Mouse (Mus musculus) common myeloid progenitor, adult 5-6 weeks (primary cell): ENCODE data around the gene Ddrgk1. TPM values are rescaled to one million over a fixed set of nuclear protein-coding genes. Genes with fewer than 3 reads are reported as not detected.

ENCODE experiments used
- ATAC-seq: replicated peaks from 2 replicates; pipeline ENCODE4 v1.8.0; 2016; ENCODE audit warnings: low read depth, mild to moderate bottlenecking, moderate TSS enrichment, inconsistent platforms; ENCODE audit not compliant: poor library complexity, severe bottlenecking
- total RNA-seq: library from RNA; stranded (forward); fragments of 200-1000, 187-1606 nt; gene quantifications from 2 replicates; pipeline ENCODE4 v1.2.3, GENCODE M21; 2017

Gene Ddrgk1
- total RNA-seq: 87.6 and 107 TPM in 2 replicates

- ATAC-seq: peak; percentile 84
Observed at GRCm38 (mm10) chr2:130664102-130664701, at the start of gene Ddrgk1. Gene Ddrgk1, minus strand, starts transcription at chr2:130664659.

DNA sequence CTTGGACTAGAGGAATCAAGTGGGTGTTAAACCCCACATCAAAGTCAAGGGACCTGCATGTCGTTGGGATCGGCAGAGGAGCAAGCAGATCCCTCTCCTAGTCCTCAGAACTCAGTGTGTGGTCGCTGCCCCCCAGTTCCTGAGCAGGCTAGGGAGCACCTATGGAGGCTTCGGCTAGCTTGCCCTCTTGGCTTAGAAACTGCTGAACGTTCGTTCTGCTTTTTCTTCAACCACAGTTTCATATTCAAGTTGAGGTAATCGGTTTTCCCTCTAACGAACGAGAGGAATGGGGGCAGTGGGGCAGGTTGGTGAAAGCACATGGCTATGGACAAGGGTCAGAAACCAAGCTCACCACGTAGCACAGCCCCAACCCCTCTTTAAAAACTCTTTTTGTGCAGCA is 42.6 kb upstream of the Ddrgk1 start:
- ATAC-seq: peak; percentile 46

DNA sequence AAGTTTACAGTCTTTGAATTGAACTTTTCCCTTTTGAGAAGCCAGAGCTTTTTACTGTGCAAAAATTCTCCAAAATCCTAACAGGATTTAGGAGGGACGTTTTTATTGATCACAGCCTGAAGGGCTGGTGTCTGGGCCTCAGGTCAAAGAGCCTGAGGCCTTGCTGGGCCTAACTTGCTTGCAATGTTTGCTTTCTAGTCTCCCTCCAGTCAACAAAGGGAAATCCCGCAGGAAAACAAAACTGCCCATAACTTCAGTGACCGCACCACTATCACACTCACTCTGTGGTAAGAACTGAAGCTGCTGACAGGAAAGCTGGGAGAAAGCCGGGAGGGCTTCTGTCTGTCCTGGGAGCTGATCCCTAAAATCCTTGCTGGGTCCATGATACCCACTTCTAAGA is 42.1 kb upstream of the Ddrgk1 start:
- no peak for ATAC-seq

- ATAC-seq: no peak
Observed at GRCm38 (mm10) chr2:130705178-130705577, 40.7 kb upstream of the Ddrgk1 start.

- ATAC-seq: no peak
Observed at GRCm38 (mm10) chr2:130704040-130705001, 39.9 kb upstream of the Ddrgk1 start.

GRCm38 (mm10) chr2:130697821-130698266 is 33.4 kb upstream of the Ddrgk1 start:
- no peak for ATAC-seq

DNA sequence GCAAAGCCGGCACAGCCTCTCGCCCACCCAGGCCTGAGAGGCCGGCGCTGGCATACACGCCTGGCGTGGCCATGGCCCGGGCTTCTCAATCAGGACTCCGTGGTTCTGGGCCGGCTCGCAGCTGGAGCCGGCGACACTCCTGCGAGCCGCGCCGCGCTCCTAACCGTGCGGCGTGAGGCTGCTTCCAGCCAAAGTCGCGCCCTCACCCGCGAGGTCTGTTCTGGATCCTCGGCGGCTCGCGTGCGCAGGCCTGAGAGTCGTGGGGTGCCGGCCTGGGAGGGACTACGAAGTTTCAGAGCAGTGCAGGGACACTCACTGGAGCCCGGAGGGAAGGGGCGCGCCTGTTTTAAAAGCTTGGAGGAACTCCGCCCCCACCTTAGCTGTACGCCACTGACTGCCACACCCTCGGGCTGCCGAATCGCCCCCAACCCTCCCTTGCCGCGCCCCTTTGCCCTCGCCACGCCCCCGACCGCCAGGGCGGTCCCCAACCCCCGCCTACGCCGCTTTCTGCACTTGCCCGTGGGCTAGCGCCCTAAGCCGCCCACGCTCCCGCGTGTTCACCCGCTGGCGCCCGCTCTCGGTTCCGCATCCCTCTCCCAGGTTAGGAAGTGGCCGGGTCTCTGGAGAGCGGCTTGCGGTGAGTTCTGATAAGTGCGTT is 32.8 kb upstream of the Ddrgk1 start, which contains the start of gene Slc4a11:
Gene Slc4a11 (minus strand): TSS at position 367 of the 658 bp plus-strand sequence.
- ATAC-seq: peak; percentile 79

- ATAC-seq: peak; percentile 17; the same call in 1 of the 2 replicates
Observed at GRCm38 (mm10) chr2:130696700-130697152, 32.3 kb upstream of the Ddrgk1 start.

DNA sequence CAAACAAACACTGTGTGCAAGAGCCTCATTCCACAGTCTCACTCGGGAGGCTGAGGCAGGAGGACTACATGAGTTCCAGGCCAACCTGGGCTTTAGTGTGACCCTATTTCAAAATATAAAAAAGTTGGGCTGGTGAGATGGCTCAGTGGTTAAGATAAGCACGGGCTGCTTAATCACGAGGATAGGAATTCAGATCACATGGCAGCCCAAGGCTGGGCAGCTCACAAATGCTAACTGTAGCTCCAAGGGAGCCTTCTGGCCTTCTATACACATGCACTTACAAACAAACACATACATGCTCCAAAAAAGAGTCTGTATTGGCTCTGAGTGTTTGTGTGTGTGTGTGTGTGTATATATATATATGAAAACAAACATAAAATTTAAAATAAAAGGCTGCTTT is 29.1 kb upstream of the Ddrgk1 start:
- no peak for ATAC-seq

- no peak for ATAC-seq
Observed at GRCm38 (mm10) chr2:130689011-130689410, 24.6 kb upstream of the Ddrgk1 start.

DNA sequence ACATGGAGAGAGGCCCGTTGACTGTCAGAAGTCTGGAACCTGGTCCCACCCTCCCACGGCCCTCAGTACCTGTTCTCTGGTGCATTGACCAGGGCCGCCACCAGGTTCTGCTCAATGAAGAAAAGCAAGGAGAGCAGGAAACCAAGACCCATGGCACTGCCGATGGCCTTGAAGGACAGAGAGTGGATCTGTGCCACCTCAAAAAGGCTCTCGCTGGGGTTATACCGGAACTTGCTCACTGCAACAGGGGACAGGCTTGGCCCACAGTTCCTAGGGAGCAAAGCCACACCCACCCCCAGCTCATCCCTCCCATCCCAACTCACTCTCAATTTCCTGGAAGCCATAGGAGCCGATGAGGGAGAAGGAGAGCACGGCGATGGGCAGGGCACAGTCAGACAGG is 21.0 kb upstream of the Ddrgk1 start:
- no peak for ATAC-seq

- ATAC-seq: no peak
Observed at GRCm38 (mm10) chr2:130681531-130681930, 17.1 kb upstream of the Ddrgk1 start.

- ATAC-seq: no peak
Observed at GRCm38 (mm10) chr2:130679899-130680298, 15.4 kb upstream of the Ddrgk1 start.

- ATAC-seq: no peak
Observed at GRCm38 (mm10) chr2:130679154-130679553, 14.7 kb upstream of the Ddrgk1 start.

GRCm38 (mm10) chr2:130677211-130677610 is 12.8 kb upstream of the Ddrgk1 start:
- ATAC-seq: no peak

DNA sequence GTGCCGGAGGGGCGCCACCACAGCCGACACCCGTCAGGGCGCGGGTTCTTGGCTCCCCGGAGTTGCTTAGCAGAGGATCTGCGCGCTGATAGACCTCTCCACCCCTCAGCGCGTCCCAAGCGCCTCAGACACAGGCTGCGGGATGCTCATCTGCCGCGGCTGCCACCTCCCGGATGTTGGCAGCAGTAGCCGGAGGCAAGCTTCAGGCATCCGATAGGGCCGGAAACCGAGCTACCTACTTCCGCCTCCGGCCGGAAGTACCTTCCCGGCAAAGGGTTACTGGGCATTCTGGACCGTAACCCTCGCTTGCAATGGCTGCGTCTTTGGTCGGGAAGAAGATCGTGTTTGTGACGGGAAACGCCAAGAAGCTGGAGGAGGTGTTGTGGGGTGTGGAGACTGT is 3.1 kb upstream of the Ddrgk1 start, which contains the start of gene Itpa:
Gene Itpa (plus strand): TSS at position 52 of the 400 bp plus-strand sequence.
- ATAC-seq: peak; percentile 76

GRCm38 (mm10) chr2:130663342-130663741 is 1.1 kb downstream of the Ddrgk1 start:
- no peak for ATAC-seq

DNA sequence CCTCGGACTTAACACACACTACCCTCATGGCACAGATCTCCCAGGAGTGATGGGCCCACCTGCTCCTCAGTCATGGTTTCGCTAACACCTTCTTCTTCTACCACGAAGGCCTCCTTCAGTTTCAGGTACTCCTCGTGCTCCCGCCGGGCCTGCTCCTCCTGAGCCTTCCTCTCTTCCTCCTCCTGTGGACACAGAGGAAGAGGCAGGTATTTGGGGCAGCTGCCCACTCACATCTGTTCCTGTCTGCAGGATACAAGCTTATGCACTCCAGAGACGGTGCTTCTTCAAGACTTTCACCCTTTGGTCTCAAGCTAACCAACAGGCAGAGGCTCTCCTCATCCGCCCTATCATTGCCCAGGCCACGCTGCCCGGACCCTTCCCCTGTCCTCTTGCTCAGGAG is 5.9 kb downstream of the Ddrgk1 start:
- ATAC-seq: no peak

- ATAC-seq: no peak
Observed at GRCm38 (mm10) chr2:130657541-130657940, 6.9 kb downstream of the Ddrgk1 start.

- ATAC-seq: no peak
Observed at GRCm38 (mm10) chr2:130656536-130656935, 7.9 kb downstream of the Ddrgk1 start.
